Mouse (Mus musculus): ENCODE measurements around the gene Zfp791.
A peak's percentile ranks its signal among the peaks of the same experiment; 100 is the strongest.
"Not testable (repeated sequence)": the region's sequence is repeated elsewhere in the genome, so short reads cannot be mapped to it uniquely, and the experiment has no call there.

Gene Zfp791

DNA sequence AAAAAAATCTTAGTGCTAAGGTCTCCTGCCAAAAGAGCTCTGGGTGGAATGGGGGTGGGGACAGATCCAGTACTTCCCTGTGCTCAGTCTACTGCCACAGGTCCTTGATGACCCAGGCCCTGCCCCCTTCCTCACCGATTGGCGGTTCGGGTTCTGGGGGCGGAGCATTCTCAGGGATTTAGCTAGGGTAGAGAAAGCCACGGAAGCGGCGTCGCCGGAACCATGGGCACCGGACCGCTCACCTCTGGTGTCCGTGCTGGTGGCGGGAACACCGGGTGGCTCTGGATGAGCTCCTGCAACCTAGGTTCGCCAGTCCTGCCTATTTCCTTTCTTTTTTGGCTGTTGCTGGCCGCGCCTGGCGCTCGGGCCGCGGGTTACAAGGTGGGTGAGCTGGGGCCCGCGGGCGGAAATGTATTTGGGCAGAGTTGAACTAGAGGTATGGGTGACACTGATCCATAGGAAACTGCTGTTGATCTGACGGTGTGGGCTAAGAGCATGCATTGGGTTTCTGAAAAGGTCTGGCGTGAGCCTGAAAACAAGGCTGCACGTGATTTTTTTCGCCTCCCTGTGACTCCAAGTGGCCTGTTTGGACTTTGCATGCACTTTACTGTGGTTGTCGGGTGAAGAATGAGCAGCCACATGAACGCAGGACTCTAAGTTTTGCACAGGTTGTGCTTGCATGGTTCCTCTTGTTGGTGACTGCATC, 39.6 kb downstream of the Zfp791 start, which contains the start of gene Man2b1:
TSS of gene Man2b1 (plus strand) at position 163 of the 706 bp plus-strand sequence.
- DNase-seq (ENCODE audit: low spot score) = peak; percentile 69

DNA sequence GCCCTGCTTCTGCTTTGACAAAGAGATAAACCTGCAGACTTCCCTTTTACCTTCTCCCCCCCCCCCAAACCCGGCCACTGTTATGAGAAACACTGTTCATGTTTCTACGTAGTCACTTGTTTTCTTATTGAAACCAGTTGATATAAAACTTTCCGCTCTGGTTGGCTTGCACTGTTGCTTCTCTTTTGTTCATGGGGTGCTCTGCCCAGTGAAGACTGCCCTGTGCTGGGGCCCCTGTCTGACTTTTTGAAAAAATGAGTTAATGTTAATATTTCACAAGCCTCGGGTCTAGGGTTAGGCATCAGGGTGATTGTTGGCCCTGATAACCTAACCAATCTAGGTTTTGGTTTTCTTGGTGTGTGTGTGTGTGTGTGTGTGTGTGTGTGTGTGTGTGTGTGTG, 40.7 kb downstream of the Zfp791 start:
- not testable (repeated sequence) for DNase-seq (ENCODE audit: low spot score)

DNA sequence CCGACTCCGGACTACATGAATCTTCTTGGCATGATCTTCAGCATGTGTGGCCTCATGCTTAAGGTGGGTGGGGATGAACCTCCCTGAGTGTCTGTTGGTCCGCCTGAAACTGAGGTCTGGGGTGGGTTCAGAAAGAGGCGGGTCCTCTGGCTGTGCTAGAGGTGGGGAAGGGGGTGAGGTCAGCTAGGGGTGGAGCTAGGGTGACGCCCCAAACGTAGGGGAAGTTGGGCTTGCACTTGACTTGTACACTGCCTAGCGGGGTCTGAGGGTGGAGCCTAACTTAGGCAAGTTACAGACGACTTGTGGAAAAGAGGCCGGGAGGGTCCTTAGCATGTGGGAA, 41.7 kb downstream of the Zfp791 start, which contains the start of gene Wdr83:
TSS of gene Wdr83 (minus strand) at position 91 of the 340 bp plus-strand sequence.
- no peak for DNase-seq (ENCODE audit: low spot score)

DNA sequence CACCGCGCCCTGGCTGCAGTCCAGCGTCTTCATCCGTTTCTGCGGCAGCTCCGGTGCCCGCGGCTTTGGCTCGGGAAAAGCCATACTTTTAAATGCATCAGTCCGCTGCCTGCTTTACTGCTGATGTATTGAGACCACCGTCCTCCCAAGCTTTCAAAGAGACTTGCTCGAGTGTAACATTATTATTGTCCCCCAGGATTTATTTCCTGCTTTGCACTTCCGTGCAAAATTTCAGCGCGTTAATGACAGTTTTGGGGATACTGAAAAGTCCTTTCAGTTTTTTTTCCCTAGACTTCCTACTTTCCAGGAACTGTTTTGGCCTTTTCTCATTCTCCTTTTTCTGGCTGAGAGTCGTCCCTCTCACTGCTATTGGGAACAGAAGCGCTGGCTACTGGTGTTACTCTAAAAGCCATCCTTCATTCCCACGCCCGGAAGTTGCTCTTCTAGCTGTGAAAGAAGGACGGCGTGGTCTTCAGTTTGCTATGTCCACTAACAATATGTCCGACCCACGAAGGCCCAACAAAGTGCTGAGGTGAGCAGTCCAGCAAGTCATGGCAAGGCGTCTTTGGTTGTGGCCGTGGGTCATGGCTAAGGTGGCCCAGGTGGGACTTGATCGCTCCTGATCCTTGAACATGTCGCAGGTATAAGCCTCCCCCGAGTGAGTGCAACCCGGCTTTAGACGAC, 42.2 kb downstream of the Zfp791 start, which contains the start of gene Wdr83os:
TSS of gene Wdr83os (plus strand) at position 209 of the 684 bp plus-strand sequence.
- DNase-seq (ENCODE audit: low spot score) = no peak

DNA sequence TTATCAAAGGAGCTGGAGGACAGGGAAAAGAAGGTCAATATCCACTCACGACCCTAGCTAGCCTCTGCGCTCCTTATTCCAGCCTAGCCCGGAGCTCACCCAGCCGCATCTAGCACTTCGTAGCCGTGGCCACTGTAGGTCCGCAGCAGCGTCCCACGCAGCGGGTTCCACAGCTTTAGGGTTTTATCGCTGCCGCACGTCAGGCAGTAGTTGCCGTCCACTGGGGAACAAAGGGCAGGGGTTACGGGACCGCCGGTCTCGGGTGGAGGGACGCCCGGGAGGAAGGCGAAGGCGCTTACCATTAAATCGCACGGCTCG, 42.7 kb downstream of the Zfp791 start:
- no peak for DNase-seq (ENCODE audit: low spot score)

DNA sequence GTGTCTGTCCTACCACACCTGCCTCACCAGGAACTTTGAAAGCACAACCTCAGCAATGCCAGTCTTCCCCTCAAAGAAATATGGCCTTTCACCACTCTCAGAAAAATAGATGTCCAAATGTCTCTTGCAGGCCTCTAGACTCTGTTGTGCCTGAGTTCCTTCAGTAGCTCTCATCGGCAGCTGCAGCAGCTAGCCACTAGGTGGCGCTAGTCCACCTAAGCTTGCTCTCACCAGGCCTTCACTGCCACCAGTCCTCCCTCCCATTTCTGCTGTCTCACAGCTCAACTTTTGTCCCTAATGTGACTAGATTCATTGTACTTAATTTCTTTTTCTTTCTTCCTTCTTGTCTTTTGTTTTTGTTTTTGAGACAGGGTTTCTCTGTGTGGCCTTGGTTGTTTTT, 45.9 kb downstream of the Zfp791 start:
- peak; percentile 83 for DNase-seq (ENCODE audit: low spot score)

DNA sequence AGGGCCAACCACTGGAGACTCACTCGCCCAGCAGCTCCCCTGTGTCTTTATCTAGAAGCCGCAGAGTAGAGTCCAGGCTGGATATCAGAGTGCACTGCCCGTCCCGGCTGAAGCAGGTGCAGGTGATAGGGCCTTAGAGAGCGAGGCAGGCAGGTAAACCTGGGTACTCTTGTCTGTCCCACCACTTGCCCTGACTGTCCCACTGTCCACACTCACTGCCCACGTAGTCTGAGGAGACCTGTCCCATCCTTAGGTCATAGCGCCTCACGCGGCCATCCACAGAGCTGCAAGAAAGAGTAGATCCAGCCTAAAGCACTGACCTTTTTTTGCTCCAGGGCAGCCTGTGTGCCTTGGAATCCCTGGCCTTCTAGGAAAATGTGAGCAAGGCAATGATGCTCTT, 46.9 kb downstream of the Zfp791 start:
- no peak for DNase-seq (ENCODE audit: low spot score)

DNA sequence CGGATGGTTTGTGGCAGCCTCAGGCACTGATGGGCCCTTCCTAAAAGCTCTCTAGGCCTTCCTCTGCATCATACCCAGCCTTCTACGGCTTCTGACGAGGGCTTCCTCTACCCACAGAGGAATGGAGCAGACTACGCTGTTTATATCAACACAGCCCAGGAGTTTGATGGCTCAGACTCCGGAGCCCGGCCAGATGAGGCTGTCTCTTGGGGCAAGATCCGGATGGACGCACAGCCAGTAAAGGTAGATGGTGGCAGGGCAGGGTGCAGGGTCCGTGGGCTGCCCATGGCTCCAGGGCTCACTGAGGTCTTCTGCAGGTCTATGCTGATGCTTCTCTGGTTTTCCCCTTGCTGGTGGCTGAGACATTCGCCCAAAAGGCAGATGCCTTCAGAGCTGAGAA, 48.3 kb downstream of the Zfp791 start:
- DNase-seq (ENCODE audit: low spot score) = no peak

DNA sequence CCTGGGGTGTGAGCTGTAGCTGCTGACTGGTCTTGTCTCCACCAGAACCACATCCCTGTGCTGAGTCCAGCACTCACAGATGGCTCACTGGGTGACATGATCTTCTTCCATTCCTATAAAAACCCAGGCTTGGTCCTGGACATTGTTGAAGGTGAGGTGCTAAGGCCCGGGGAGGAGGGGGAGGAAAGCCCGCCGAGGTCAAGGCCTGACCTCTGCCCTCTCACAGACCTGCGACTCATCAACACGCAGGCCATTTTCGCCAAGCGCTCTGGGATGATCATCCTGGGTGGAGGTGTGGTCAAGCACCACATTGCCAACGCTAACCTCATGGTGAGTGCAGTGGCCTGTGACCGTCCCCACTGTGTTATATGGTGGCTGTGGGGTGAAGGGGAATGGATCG, 48.7 kb downstream of the Zfp791 start:
- DNase-seq (ENCODE audit: low spot score) = no peak

DNA sequence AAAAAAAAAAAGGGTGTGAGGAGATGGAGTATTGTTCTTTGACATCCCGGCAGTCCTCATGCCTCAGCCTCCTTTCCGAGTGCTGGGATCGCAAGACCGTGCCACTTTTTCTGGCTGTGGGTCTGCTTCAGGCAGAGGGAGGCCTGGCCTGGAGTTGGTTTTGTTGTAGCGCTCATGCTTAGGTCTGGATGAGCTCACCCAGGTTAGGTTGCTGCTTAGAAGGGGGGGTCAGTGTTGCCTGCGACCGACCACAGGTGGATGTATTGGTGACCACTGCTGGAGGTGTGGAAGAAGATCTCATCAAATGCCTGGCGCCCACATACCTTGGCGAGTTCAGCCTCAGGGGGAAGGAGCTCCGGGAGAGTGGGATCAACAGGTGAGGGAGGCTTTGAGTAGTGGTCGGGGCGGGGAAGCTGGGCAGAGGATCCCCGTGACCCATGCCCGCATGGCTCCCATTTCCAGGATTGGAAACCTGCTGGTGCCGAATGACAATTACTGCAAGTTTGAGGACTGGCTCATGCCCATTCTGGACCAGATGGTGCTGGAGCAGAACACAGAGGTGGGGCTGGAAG, 49.8 kb downstream of the Zfp791 start:
- DNase-seq (ENCODE audit: low spot score) = no peak

DNA sequence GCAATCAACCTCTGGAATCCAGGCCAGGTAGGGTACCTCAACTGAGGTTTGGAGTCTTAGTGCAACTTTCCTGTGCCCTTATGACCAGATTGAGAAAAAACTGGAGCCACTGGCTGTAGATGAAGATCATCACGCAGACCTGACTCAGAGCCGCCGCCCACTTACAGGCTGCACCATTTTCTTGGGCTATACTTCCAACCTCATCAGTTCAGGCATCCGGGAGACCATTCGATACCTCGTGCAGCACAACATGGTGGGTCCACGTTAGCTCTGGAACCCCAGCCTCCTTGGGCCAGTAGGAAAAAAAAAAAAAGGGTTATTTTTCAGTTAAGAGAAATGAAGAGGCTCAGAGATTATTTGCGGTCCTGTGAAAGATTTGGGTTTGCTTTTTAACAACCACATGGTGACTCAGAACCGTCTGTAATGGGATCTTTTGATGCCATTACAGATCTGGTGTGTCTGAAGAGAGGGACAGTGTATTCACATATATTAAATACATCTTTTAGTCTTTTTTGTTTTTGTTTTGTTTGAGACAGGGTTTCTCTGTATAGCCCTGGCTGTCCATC, 50.4 kb downstream of the Zfp791 start:
- no peak for DNase-seq (ENCODE audit: low spot score)

DNA sequence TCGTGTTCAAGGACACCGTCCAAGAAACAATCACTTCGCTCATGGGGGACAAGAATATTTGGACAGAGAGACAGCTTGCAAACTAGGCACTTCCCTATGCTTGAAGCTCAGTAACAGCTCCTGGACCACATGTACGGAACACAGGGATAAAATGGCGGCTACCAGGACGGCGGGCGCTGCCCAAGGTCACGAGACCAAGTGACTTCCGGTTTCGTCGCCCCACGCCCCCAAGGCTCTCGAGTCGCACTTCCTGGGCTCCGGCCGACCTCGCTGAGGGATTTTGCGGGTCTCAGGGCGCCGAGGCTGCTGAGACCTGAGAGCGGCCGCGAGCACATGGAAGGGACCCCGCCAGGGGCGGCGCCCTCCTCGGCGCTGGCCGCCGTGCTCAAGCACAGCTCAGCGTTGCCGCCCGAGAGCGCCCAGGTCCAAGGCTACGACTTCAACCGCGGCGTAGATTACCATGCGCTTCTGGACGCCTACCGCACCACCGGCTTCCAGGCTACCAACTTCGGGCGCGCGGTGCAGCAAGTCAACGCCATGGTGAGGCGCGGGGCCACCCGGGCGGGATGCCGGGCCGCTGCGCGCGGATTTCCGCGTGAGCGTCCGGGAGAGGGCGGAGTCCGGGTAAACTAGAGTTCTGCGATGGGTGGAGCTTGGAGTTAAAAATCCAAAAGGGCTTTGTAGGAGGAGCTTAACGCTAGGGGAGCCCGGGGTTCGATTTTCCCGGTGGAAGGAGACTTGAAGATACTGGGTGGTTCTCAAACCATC, 51.2 kb downstream of the Zfp791 start, which contains the start of gene Dhps:
TSS of gene Dhps (plus strand) at position 244 of the 768 bp plus-strand sequence.
- DNase-seq (ENCODE audit: low spot score) = peak; percentile 83

DNA sequence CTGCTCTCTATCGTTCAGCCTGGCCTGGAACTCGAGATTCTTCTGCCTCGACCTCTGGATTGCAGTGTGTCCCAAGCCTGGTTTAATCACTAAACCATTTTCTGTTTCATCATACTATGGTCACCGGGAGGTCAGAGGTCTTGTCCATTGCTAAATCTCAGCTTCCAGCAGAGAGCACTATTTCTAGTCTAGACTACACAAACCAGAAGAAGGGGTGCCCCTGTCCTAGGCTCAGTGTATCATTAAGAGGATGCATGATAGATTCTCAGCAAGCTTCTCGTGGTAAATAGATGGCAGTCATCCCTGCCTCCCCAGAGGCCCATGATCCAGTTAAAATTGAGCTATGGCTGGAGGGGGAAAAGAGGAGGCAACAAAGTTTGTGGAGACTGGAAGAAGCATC, 51.9 kb downstream of the Zfp791 start:
- DNase-seq (ENCODE audit: low spot score) = no peak

DNA sequence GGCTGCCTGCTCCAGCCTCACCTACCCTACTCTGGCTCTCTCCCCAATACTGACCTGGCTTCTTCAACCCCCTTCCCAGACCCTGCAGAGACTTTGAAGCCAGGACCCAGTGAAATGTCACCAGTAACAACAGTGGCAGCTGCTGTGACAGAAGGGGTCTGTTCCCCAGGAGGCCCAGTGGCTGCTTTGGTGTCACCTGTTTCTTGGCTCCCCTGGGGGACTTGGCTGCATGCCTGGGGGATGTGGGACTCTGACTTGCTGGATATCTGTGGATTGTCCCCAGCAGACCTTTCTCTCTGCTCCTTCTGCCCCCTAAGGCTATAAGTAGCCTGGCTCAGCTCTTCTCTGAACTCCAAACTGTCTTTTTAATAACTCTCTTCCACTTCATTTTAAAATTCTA, 54.9 kb downstream of the Zfp791 start, which contains the start of gene Gm5741:
TSS of gene Gm5741 (minus strand) at position 1 of the 400 bp plus-strand sequence.
- DNase-seq (ENCODE audit: low spot score) = no peak

DNA sequence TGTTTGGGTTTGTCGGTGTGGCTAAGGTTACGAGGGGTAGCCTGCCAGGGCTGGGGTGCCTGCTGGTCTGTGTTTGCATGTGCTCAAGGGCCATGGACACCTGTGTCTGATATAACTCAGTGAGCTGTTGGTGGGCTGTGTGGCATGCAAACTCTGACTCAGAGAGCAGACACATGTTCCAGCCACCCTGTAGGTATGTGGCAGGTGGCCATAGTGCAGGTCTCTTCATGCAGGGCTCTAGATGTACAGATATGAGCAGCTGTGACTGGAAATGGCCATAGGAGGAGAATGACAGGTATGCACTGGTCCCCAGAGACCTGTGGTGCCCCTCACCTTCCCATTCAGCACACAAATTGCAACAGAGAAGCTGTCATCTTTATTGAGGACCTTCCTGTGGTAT, 55.7 kb downstream of the Zfp791 start:
- no peak for DNase-seq (ENCODE audit: low spot score)

DNA sequence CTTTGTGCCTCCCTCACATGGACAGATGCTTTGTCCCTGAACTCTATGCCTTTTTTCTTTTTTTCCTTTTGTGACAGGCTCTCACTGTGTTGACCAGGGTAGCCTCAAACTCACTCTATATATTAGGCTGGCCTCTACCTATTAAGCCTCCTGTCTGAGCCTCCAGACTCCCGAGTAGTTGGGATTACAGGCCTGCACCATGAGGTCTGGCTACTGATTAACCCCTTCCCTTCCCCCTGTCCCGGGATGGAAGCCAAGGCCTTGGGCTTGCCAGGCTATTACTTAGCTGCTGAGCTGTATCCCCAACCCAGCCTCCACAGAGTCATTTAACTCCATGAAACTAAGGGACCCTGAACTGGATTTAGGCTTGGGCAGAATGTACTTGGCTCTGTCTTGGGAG, 57.7 kb downstream of the Zfp791 start:
- DNase-seq (ENCODE audit: low spot score) = no peak

DNA sequence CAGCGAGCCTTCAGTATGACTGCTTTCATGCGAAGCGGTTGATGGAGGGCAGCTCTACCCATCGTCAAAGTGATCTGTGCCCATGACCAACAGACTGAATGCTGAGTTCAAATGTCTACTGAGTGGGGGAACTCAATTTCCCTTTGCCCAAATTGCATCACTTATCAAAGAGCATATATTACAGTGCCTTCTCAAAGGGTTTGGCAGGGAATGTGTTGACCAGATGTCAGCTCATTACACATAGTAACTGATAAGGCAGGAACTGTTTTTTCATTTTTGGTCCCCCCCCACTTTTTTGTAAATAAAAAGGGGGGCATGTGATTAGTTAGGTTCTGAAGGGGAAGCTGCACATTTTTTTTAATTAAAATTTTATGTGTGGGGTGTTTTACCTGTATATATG, 60.3 kb downstream of the Zfp791 start:
- no peak for DNase-seq (ENCODE audit: low spot score)

DNA sequence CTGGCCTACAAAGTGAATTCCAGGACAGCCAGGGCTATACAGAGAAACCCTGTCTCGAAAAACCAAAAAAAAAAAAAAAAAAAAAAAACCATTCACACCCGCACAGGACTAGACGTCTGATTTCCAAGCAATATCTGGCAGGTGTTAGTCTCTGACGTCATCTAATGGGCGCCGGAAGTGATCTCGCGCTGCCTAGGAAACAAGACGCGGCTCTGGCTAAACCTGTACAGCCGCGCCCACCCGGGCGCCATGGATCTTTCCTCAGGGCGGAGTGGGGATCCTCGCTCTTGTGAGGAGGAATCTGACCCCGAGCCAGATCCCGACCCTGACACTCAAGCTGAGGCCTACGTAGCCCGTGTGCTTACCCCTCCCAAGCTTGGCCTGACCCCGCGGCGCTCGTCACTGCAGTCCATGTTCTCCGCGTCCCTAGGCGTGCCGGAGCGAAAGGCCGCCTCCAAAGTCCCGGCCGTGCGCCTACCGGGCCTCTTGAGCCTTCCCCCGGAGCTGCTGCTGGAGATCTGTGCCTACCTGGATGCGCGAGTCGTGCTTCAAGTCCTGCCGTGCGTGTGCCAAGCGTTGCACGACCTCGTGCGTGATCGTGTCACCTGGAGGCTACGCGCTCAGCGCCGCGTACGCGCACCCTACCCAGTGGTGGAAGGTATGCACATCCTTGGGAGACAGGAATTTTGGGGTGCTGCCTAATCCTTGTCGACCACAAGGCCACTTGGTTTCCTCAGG, 62.8 kb downstream of the Zfp791 start, which contains the start of gene Fbxw9:
TSS of gene Fbxw9 (plus strand) at position 177 of the 738 bp plus-strand sequence.
- DNase-seq (ENCODE audit: low spot score) = peak; percentile 88

Measured in layer of hippocampus, adult 9-10 months (tissue).